Mouse (Mus musculus) forebrain, postnatal 0 days (tissue): ENCODE data around the gene Naaladl2. TPM values are rescaled to one million over a fixed set of nuclear protein-coding genes. Genes with fewer than 3 reads are reported as not detected.

Source experiments
- ATAC-seq: fragments of 200-750 bp; cut with Nextera tagmentation; 2 replicates; pipeline ENCODE4 v1.8.0; 2017; ENCODE audit warnings: mild to moderate bottlenecking, moderate library complexity
- DNase-seq: peaks from one replicate; pipeline ENCODE4 v3.0.0-alpha.2; 2015
- H3K27ac ChIP-seq: fragments of 300-500 bp; sonication (generic); 2 replicates; pipeline ENCODE4 v1.5.1; 2014; ENCODE audit warnings: low read depth, mild to moderate bottlenecking, antibody characterized with exemption, low read length, moderate library complexity, mixed read lengths
- H3K27me3 ChIP-seq: fragments of 300-500 bp; sonication (generic); 2 replicates; pipeline ENCODE4 v1.6.1; 2014; ENCODE audit warnings: mild to moderate bottlenecking, low read length, mixed read lengths; ENCODE audit not compliant: insufficient read depth
- H3K36me3 ChIP-seq: fragments of 300-500 bp; sonication (generic); 2 replicates; pipeline ENCODE4 v1.6.1; 2014; ENCODE audit warnings: mild to moderate bottlenecking, moderate library complexity; ENCODE audit not compliant: insufficient read depth
- H3K4me1 ChIP-seq: fragments of 300-500 bp; sonication (generic); 2 replicates; pipeline ENCODE4 v1.6.1; 2014; ENCODE audit warnings: antibody characterized with exemption; ENCODE audit not compliant: insufficient read depth
- H3K4me2 ChIP-seq: fragments of 300-500 bp; sonication (generic); 2 replicates; pipeline ENCODE4 v1.6.1; 2014; ENCODE audit warnings: low read depth, mild to moderate bottlenecking, moderate library complexity
- H3K4me3 ChIP-seq: fragments of 300-500 bp; sonication (generic); 2 replicates; pipeline ENCODE4 v1.5.1; 2014; ENCODE audit warnings: low read depth, low read length, mixed read lengths
- H3K9ac ChIP-seq: fragments of 300-500 bp; sonication (generic); 2 replicates; pipeline ENCODE4 v1.6.1; 2014; ENCODE audit warnings: mild to moderate bottlenecking
- H3K9me3 ChIP-seq: fragments of 300-500 bp; sonication (generic); 2 replicates; pipeline ENCODE4 v1.6.1; 2016; ENCODE audit warnings: low read length
- CTCF ChIP-seq: sonication (generic); IDR thresholded peaks from 2 replicates; pipeline ENCODE4 v1.5.1; 2016; ENCODE audit warnings: antibody characterized with exemption, control low read depth, low read depth
- WGBS: fragments of 180-500 bp; shearing (Covaris S2); extraction: QIAGEN DNeasy Blood & Tissue Kit; methylation state at CpG from one replicate; pipeline ENCODE4 v1.1.7; 2014; 5-methylcytosine and 5-hydroxymethylcytosine counted together
- polyA plus RNA-seq: library from polyadenylated mRNA; unstranded; fragments of >200 nt; fragmentation: Nextera tagmentation; extraction: Ambion mirVana; gene quantifications from 2 replicates; pipeline ENCODE4 v1.2.1, GENCODE M21; 2015
- total RNA-seq: library from RNA; depleted of rRNA; stranded (reverse); fragments of >200 nt; gene quantifications from 2 replicates; pipeline ENCODE4 v1.2.3, GENCODE M21; 2014

Naaladl2 gene
- total and polyA plus RNA-seq, 2 experiments from 2014 or later: 0.65 to 1.4 TPM

- ATAC-seq: peak; percentile 91
- 41% methylated on average over 4 of the region's 4 CpGs for WGBS
These were observed 657.5 kb downstream of the Naaladl2 start for GRCm38 (mm10) chr3:24486456-24487112.

GRCm38 (mm10) chr3:24463941-24464340, 680.1 kb downstream of the Naaladl2 start:
- ATAC-seq (no peak), DNase-seq (peak; percentile 39)
- H3K27me3 ChIP-seq: no peaks in the 10 kb centered on the region

More at GRCm38 (mm10) chr3:24486456-24487112, 657.5 kb downstream of the Naaladl2 start:
- no peak overlapping the region for H3K4me3 ChIP-seq
- 0 out of 2 replicates have a peak, but pooled peaks cover 6% of the 10 kb centered on the region for H3K4me1 ChIP-seq
- peak overlapping the region; percentile 66; the same call in 1 of the 2 replicates for H3K27ac ChIP-seq
- H3K27me3 ChIP-seq: no peaks in the 10 kb centered on the region
- DNase-seq: peak; percentile 70
- H3K36me3 ChIP-seq: no peaks in the 10 kb centered on the region
- H3K9me3 ChIP-seq: no peaks in the 10 kb centered on the region
- no peak for TF ChIP-seq CTCF
- H3K4me2 ChIP-seq: no peak overlapping the region
- no peak overlapping the region for H3K9ac ChIP-seq

GRCm38 (mm10) chr3:24440621-24441020, 703.4 kb downstream of the Naaladl2 start:
- no peak for TF ChIP-seq CTCF
- Histone ChIP-seq H3K4me2 (no peak overlapping the region), H3K27me3 (no peaks in the 10 kb centered on the region), H3K9me3 (no peaks in the 10 kb centered on the region), H3K36me3 (no peaks in the 10 kb centered on the region), H3K4me3 (no peak overlapping the region), H3K9ac (no peak overlapping the region), H3K4me1 (no peaks in the 10 kb centered on the region), H3K27ac (no peak overlapping the region)
- DNase-seq (no peak), ATAC-seq (no peak)
- 69% methylated on average over 6 of the region's 6 CpGs for WGBS

More at GRCm38 (mm10) chr3:24463941-24464340, 680.1 kb downstream of the Naaladl2 start:
- Histone ChIP-seq H3K27ac (no peak overlapping the region), H3K4me1 (no peaks in the 10 kb centered on the region), H3K9me3 (no peaks in the 10 kb centered on the region), H3K4me2 (no peak overlapping the region), H3K36me3 (no peaks in the 10 kb centered on the region), H3K4me3 (no peak overlapping the region), H3K9ac (no peak overlapping the region)
- no peak for TF ChIP-seq CTCF
- WGBS: 64% methylated on average over 4 of the region's 4 CpGs

GRCm38 (mm10) chr3:24432761-24433160, 711.3 kb downstream of the Naaladl2 start:
- WGBS: 62% methylated on average over 3 of the region's 3 CpGs
- TF ChIP-seq CTCF: no peak

GRCm38 (mm10) chr3:24391737-24392136, 752.3 kb downstream of the Naaladl2 start:
- DNase-seq (no peak), ATAC-seq (no peak)
- Histone ChIP-seq H3K27me3 (no peaks in the 10 kb centered on the region), H3K27ac (no peak overlapping the region), H3K36me3 (no peaks in the 10 kb centered on the region), H3K4me3 (no peak overlapping the region), H3K9me3 (no peaks in the 10 kb centered on the region), H3K4me2 (no peak overlapping the region), H3K9ac (no peak overlapping the region), H3K4me1 (no peaks in the 10 kb centered on the region)
- TF ChIP-seq CTCF: no peak

More at GRCm38 (mm10) chr3:24432761-24433160, 711.3 kb downstream of the Naaladl2 start:
- ATAC-seq: no peak
- Histone ChIP-seq H3K27ac (no peak overlapping the region), H3K27me3 (no peaks in the 10 kb centered on the region), H3K9ac (no peak overlapping the region), H3K4me2 (no peak overlapping the region), H3K36me3 (no peaks in the 10 kb centered on the region), H3K4me1 (no peaks in the 10 kb centered on the region), H3K9me3 (no peaks in the 10 kb centered on the region), H3K4me3 (no peak overlapping the region)
- DNase-seq: peak; percentile 8

- no peak for TF ChIP-seq CTCF
- no peak overlapping the region for H3K27ac ChIP-seq
- no peaks in the 10 kb centered on the region for H3K27me3 ChIP-seq
- H3K4me2 ChIP-seq: no peak overlapping the region
- no peak overlapping the region for H3K4me3 ChIP-seq
- H3K4me1 ChIP-seq: no peaks in the 10 kb centered on the region
- DNase-seq (no peak), ATAC-seq (no peak)
- H3K36me3 ChIP-seq: no peaks in the 10 kb centered on the region
- H3K9me3 ChIP-seq: no peaks in the 10 kb centered on the region
- 40% methylated on average over 1 of the region's 1 CpGs for WGBS
- no peak overlapping the region for H3K9ac ChIP-seq
These were observed 752.8 kb downstream of the Naaladl2 start for GRCm38 (mm10) chr3:24391311-24391710.

GRCm38 (mm10) chr3:24355010-24355409, 789.1 kb downstream of the Naaladl2 start:
- no peaks in the 10 kb centered on the region for H3K4me1 ChIP-seq
- no peak overlapping the region for H3K9ac ChIP-seq
- no peaks in the 10 kb centered on the region for H3K27me3 ChIP-seq
- WGBS: 54% methylated on average over 2 of the region's 2 CpGs
- TF ChIP-seq CTCF: no peak
- H3K27ac ChIP-seq: no peak overlapping the region
- no peak overlapping the region for H3K4me2 ChIP-seq
- no peaks in the 10 kb centered on the region for H3K36me3 ChIP-seq
- no peaks in the 10 kb centered on the region for H3K9me3 ChIP-seq
- no peak for DNase-seq
- ATAC-seq: peak; percentile 60
- no peak overlapping the region for H3K4me3 ChIP-seq
